Mouse (Mus musculus) neural tube, embryonic 12.5 days (tissue): ENCODE measurements at regions not wholly inside any gene's neighbourhood (a gene's known extent, or its start where the extent isn't known, plus 50 kb on each side); places are given as distances from the start of the nearest gene placed in this dataset.

Experiments
- ATAC-seq: fragments of 200-750 bp; cut with Nextera tagmentation; 2 replicates; pipeline ENCODE4 v1.8.0; 2017; ENCODE audit warnings: low read depth, mild to moderate bottlenecking, moderate TSS enrichment, moderate library complexity; ENCODE audit not compliant: low FRiP score
- H3K27ac ChIP-seq: fragments of 300-500 bp; sonication (generic); 2 replicates; pipeline ENCODE4 v1.5.1; 2016
- H3K27me3 ChIP-seq: fragments of 300-500 bp; sonication (generic); replicated peaks from 2 replicates; pipeline ENCODE4 v1.6.1; 2016; ENCODE audit warnings: mild to moderate bottlenecking
- H3K36me3 ChIP-seq: fragments of 300-500 bp; sonication (generic); 2 replicates; pipeline ENCODE4 v1.6.1; 2016; ENCODE audit warnings: mild to moderate bottlenecking
- H3K4me1 ChIP-seq: fragments of 300-500 bp; sonication (generic); 2 replicates; pipeline ENCODE4 v1.6.1; 2016
- H3K4me2 ChIP-seq: fragments of 300-500 bp; sonication (generic); replicated peaks from 2 replicates; pipeline ENCODE4 v1.6.1; 2016; ENCODE audit warnings: mild to moderate bottlenecking
- H3K4me3 ChIP-seq: fragments of 300-500 bp; sonication (generic); 2 replicates; pipeline ENCODE4 v1.5.1; 2016
- H3K9ac ChIP-seq: fragments of 300-500 bp; sonication (generic); 2 replicates; pipeline ENCODE4 v1.6.1; 2016; ENCODE audit warnings: mild to moderate bottlenecking
- H3K9me3 ChIP-seq: fragments of 300-500 bp; sonication (generic); 2 replicates; pipeline ENCODE4 v1.6.1; 2016; ENCODE audit warnings: mild to moderate bottlenecking
- WGBS: fragments of 180-500 bp; shearing (Covaris S2); methylation state at CpG from one replicate; pipeline ENCODE4 v1.1.7; 2016; 5-methylcytosine and 5-hydroxymethylcytosine counted together

DNA sequence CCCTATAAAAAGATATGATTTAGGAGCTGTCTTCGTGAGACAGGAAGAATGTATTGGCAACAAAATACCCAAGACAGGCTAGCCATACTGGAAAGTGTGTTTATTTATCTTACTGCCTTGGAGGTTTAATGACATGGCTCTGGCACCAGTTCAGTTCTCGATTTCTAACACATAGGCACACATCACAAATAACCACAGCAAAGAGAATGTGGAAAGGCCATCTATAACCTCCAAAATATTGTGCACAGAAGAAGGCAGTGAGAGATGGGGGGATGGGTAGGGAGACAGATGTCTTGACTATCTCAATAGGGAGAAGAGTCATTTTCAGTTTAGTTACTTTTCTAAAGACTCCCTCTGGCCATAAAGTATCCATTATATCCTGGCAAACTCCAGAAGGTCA lies 90.5 kb downstream of the Minar1 start:
- Histone ChIP-seq H3K27me3 (no peaks in the 10 kb centered on the region), H3K9ac (no peak overlapping the region), H3K27ac (no peak overlapping the region), H3K36me3 (no peaks in the 10 kb centered on the region), H3K9me3 (no peaks in the 10 kb centered on the region), H3K4me1 (no peaks in the 10 kb centered on the region), H3K4me2 (no peak overlapping the region), H3K4me3 (no peak overlapping the region)
- WGBS = 75% methylated on average over 2 of the region's 2 CpGs
- no peak for ATAC-seq

GRCm38 (mm10) chr9:89524137-89524536 lies 98.8 kb downstream of the Minar1 start:
- Histone ChIP-seq H3K9ac (no peak overlapping the region), H3K4me3 (no peak overlapping the region), H3K9me3 (no peaks in the 10 kb centered on the region), H3K27me3 (no peaks in the 10 kb centered on the region), H3K27ac (no peak overlapping the region), H3K4me2 (no peak overlapping the region), H3K36me3 (no peaks in the 10 kb centered on the region), H3K4me1 (no peaks in the 10 kb centered on the region)
- ATAC-seq = no peak
- 81% methylated on average over 1 of the region's 1 CpGs for WGBS

- WGBS = 59% methylated on average over 3 of the region's 3 CpGs
- no peak overlapping the region for H3K27ac ChIP-seq
- H3K36me3 ChIP-seq = no peaks in the 10 kb centered on the region
- ATAC-seq = no peak
- H3K4me2 ChIP-seq = no peak overlapping the region
- H3K4me1 ChIP-seq = no peaks in the 10 kb centered on the region
- no peak overlapping the region for H3K4me3 ChIP-seq
- no peak overlapping the region for H3K9ac ChIP-seq
- no peaks in the 10 kb centered on the region for H3K27me3 ChIP-seq
- H3K9me3 ChIP-seq = no peaks in the 10 kb centered on the region
Measured at GRCm38 (mm10) chr9:89523705-89524104, 99.2 kb downstream of the Minar1 start.

DNA sequence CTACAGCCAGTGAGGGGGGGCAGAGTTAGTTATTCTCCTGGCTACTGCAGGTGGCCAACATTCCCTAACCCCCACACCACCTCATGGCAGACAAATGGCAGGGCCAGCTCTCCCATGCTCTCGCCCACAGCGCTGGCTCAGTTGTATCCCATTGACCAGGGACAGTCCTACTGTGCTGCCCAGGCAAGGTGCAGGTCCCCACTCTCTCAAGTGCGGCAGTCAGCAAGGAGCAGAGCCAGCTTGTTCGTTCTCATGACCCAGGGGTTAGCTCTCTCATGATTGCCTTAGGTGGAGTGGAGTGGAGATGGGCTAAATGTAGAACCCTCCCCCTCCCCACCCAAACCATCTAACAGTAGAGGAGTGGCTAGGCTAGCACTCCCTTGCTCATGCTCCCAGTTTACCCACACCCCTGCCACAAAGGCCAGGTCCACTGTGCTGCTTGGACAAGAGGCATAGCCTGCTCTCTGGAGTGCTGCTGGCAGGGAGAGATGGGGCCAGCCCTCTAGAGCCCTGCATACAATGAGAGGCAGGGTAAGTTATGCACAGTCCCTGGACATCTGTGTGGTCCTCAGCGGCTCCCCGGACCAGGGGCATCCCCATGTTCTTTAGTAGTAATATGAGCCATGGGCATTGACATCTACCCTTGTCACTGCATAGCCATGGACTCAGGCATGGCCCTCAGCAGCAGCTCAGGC lies 114.4 kb downstream of the Minar1 start:
- peak; percentile 30; the same call in 1 of the 2 replicates for ATAC-seq
- Histone ChIP-seq H3K9ac (no peak overlapping the region), H3K36me3 (no peaks in the 10 kb centered on the region), H3K4me2 (no peak overlapping the region), H3K27me3 (no peaks in the 10 kb centered on the region), H3K4me1 (no peaks in the 10 kb centered on the region), H3K4me3 (no peak overlapping the region), H3K9me3 (no peaks in the 10 kb centered on the region), H3K27ac (no peak overlapping the region)
- 95% methylated on average over 6 of the region's 6 CpGs for WGBS

GRCm38 (mm10) chr9:89502083-89502482 lies 120.8 kb downstream of the Minar1 start:
- Histone ChIP-seq H3K9ac (no peak overlapping the region), H3K4me1 (peaks cover 9% of the 10 kb centered on the region), H3K27ac (no peak overlapping the region), H3K4me2 (no peak overlapping the region), H3K4me3 (no peak overlapping the region), H3K27me3 (no peaks in the 10 kb centered on the region), H3K9me3 (no peaks in the 10 kb centered on the region), H3K36me3 (no peaks in the 10 kb centered on the region)
- 93% methylated on average over 2 of the region's 2 CpGs for WGBS
- no peak for ATAC-seq

- ATAC-seq = peak; percentile 90
- 0 out of 2 replicates have a peak overlapping the region, but pooled peaks have one; percentile 29 for H3K9ac ChIP-seq
- no peaks in the 10 kb centered on the region for H3K9me3 ChIP-seq
- H3K36me3 ChIP-seq = no peaks in the 10 kb centered on the region
- H3K27me3 ChIP-seq = no peaks in the 10 kb centered on the region
- 11% methylated on average over 7 of the region's 7 CpGs for WGBS
- peaks cover 17% of the 10 kb centered on the region for H3K4me1 ChIP-seq
- peak overlapping the region; percentile 43 for H3K4me2 ChIP-seq
- peak overlapping the region; percentile 95 for H3K27ac ChIP-seq
- H3K4me3 ChIP-seq = no peak overlapping the region
Measured at GRCm38 (mm10) chr9:89497399-89497749, 125.6 kb downstream of the Minar1 start.

GRCm38 (mm10) chr9:89496729-89497398 lies 126.1 kb downstream of the Minar1 start:
- peak overlapping the region; percentile 43 for H3K4me2 ChIP-seq
- no peaks in the 10 kb centered on the region for H3K36me3 ChIP-seq
- ATAC-seq = peak; percentile 91
- H3K4me1 ChIP-seq = peaks cover 17% of the 10 kb centered on the region
- 0 out of 2 replicates have a peak overlapping the region, but pooled peaks have one; percentile 29 for H3K9ac ChIP-seq
- H3K9me3 ChIP-seq = no peaks in the 10 kb centered on the region
- 9% methylated on average over 14 of the region's 14 CpGs for WGBS
- peak overlapping the region; percentile 95 for H3K27ac ChIP-seq
- H3K27me3 ChIP-seq = no peaks in the 10 kb centered on the region
- H3K4me3 ChIP-seq = no peak overlapping the region

DNA sequence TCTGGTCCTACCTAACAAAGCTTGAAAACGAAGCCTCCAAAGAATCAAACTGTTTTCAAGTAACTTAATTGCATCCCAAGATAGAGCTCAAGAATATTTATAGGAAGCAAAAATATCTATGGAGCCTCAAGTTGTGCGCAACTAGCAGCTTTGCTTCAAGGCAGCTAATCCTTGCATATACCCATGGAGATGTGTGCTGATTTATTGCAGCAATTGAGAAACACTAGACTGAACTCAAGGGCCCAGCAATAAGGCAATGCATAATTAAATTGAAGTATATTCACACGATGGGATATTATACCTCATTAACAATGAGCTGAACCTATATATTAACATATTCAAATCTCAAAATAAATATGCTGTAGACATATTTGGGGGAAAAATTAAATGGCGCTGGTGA lies 135.3 kb downstream of the Minar1 start:
- 77% methylated on average over 4 of the region's 4 CpGs for WGBS

DNA sequence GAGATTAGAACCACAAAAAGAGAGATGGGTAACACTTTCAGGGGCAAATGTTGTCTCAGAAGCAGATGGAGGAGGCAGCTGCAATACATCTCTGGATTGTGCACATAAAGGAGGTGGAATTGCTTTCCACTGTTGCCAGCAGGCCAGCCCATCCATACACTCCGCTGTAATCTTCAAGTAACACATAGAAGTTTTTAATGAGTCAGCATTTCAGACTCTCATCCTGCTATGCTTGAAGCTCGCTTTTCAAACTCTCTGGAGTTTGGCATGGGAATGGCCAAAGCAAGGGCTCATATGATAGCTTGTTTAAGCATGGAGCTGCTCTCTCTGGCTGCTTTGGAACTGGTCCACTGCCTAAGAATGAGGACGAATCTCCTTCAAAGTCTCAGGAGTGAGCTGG lies 143.5 kb downstream of the Minar1 start:
- Histone ChIP-seq H3K36me3 (no peaks in the 10 kb centered on the region), H3K4me1 (no peaks in the 10 kb centered on the region), H3K9ac (no peak overlapping the region), H3K27me3 (no peaks in the 10 kb centered on the region), H3K27ac (no peak overlapping the region), H3K9me3 (no peaks in the 10 kb centered on the region), H3K4me2 (no peak overlapping the region), H3K4me3 (no peak overlapping the region)
- ATAC-seq = no peak
- WGBS = 83% methylated on average over 3 of the region's 3 CpGs

More for the DNA sequence above, 135.3 kb downstream of the Minar1 start:
- H3K36me3 ChIP-seq = no peaks in the 10 kb centered on the region
- no peak for ATAC-seq
- no peaks in the 10 kb centered on the region for H3K27me3 ChIP-seq
- H3K4me1 ChIP-seq = no peaks in the 10 kb centered on the region
- H3K27ac ChIP-seq = no peak overlapping the region
- no peak overlapping the region for H3K9ac ChIP-seq
- H3K4me3 ChIP-seq = no peak overlapping the region
- H3K4me2 ChIP-seq = no peak overlapping the region
- no peaks in the 10 kb centered on the region for H3K9me3 ChIP-seq

DNA sequence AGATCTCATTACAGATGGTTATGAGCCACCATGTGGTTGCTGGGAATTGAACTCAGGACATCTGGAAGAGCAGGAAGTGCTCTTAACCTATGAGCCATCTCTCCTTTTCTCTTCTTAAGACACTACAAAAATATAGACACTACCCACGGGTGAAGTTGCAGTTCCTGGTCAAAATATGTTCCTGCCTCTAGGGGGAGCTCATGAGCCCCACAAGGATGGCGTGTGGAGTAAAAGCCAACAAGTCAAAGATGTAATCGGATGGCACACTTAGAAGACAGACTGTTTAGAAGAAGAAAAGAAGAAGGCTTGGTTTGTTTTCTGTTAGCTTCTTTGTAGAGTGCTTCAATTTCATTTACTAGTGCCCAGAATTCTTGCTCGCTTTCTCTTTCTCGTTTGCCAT lies 161.7 kb downstream of the Minar1 start:
- peak; percentile 50; the same call in 1 of the 2 replicates for ATAC-seq
- Histone ChIP-seq H3K27me3 (no peaks in the 10 kb centered on the region), H3K27ac (no peak overlapping the region), H3K9me3 (no peaks in the 10 kb centered on the region), H3K4me1 (no peaks in the 10 kb centered on the region), H3K36me3 (no peaks in the 10 kb centered on the region), H3K4me2 (no peak overlapping the region), H3K9ac (no peak overlapping the region), H3K4me3 (no peak overlapping the region)
- 37% methylated on average over 5 of the region's 5 CpGs for whole genome bisulfite sequencing

DNA sequence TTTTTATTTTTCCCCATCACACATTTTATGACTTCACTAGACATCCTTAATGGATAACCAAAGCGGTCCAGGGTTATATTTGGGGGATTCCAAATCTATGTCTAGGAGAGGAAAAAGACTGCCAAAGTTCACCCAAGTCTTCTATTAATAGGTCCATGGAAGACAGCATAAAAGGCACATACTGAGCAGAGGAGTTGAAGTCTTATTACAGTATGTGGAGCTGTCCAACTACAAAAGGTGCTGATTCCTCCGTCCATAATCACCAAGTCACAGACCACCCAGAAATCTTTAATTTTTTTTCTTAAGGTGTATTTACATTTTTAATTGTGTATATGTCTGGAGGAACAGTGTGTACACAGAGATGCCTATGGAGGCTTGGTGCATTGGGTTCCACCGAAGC lies 166.3 kb downstream of the Minar1 start:
- H3K4me2 ChIP-seq = no peak overlapping the region
- no peak overlapping the region for H3K4me3 ChIP-seq
- 88% methylated on average over 3 of the region's 3 CpGs for WGBS
- H3K36me3 ChIP-seq = no peaks in the 10 kb centered on the region
- no peaks in the 10 kb centered on the region for H3K9me3 ChIP-seq
- H3K4me1 ChIP-seq = no peaks in the 10 kb centered on the region
- no peaks in the 10 kb centered on the region for H3K27me3 ChIP-seq
- no peak overlapping the region for H3K9ac ChIP-seq
- H3K27ac ChIP-seq = no peak overlapping the region
- ATAC-seq = no peak

- Histone ChIP-seq H3K9me3 (no peaks in the 10 kb centered on the region), H3K27me3 (no peaks in the 10 kb centered on the region), H3K4me1 (no peaks in the 10 kb centered on the region), H3K27ac (no peak overlapping the region), H3K9ac (no peak overlapping the region), H3K4me3 (no peak overlapping the region), H3K36me3 (no peaks in the 10 kb centered on the region), H3K4me2 (no peak overlapping the region)
- ATAC-seq = no peak
- WGBS = 72% methylated on average over 6 of the region's 6 CpGs
Measured at GRCm38 (mm10) chr9:89449656-89450055, 173.3 kb downstream of the Minar1 start.
